ENCODE assay signal across 9 mouse cellular contexts in the genomic region with DNA sequence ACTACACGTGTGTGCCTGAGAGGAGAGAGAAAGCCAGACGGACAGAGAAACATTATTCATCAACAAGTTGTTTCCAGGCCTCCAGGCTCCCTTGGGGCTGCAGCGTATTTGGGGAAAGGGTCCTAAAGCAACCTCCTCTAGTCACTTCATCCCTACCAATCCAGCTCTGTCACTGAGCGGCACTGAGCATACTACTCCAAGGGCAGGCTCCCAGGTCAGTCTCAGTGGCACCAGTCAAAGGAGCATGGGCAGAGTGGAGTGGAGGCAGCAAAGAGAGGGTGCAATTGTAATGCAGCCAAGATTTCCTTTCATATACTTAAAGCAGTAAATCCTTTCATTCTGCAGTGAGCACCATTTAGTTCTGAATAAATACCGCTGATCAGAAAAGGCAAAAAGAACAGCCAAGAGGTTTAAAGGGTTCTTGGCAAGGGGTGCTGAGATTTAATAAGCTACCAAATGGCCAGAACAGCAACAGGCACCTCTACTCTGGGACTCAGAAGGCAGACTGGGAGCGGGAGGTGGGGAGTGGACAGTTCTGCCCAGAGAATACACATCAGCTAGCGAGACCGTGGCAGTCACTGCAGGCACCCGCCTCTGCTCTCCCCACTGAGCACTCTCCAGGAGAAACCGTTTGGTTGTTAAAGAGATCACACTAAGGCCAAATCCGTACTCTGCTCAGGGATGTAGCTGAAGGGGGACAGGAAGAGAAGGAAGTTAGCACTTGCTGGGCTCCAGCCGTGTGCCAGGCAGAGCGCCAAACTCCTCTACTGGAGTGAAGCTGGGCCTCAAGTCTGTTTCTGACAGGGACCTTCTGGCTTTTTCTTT. TPM values are rescaled to one million over a fixed set of nuclear protein-coding genes. Genes with fewer than 3 reads are reported as not detected.
DNase-seq lines count a peak whose midpoint lies in the region; ATAC-seq and TF ChIP-seq lines count a peak whose summit lies in the region.
"Had no signal": no experiment of that assay in that cellular context is flagged by ENCODE, and none has a peak within 500 bp of the region (broad histone marks: within the 10 kb centered on the region; RNA-seq: fewer than 3 reads in every experiment).

No protein-coding gene starts in this region.

- TF ChIP-seq CTCF in gastrocnemius, adult 2 months (IDR thresholded peaks at IDR 0.05) = no peak
- no peak for TF ChIP-seq CTCF in MEL (IDR thresholded peaks at IDR 0.05 in 2 of 3, conservative IDR thresholded peaks at IDR 0.05 in 1 of 3; ENCODE audit: control insufficient read depth in 1 of 3, insufficient read depth in 1 of 3, low read depth in 2 of 3, low read length in 3 of 3, poor library complexity in 1 of 3, severe bottlenecking in 1 of 3)

- H3K4me1 ChIP-seq in MEL (ENCODE audit: control insufficient read depth in 1 of 2, insufficient read depth in 2 of 2, low read length in 2 of 2) = no peaks in the 10 kb centered on the region
- H3K4me1 ChIP-seq in forebrain, embryonic 16.5 days (replicated peaks; ENCODE audit: control insufficient read depth, insufficient read depth, low read length) = peaks cover 12% of the 10 kb centered on the region
- peaks cover 7% of the 10 kb centered on the region; the same call in 1 of the 2 replicates for H3K4me1 ChIP-seq in stomach, embryonic 15.5 days

- H3K36me3 ChIP-seq in MEL (ENCODE audit: control insufficient read depth in 1 of 2, insufficient read depth in 2 of 2, low read length in 2 of 2) = peaks cover 0 to 2% of the 10 kb centered on the region in 2 experiments; a peak in 1 of 4 replicates
- H3K36me3 ChIP-seq in forebrain, embryonic 16.5 days (ENCODE audit: control insufficient read depth, insufficient read depth) = no peaks in the 10 kb centered on the region
- no peaks in the 10 kb centered on the region for H3K36me3 ChIP-seq in stomach, embryonic 15.5 days

- TF ChIP-seq POLR2A in MEL (IDR thresholded peaks at IDR 0.05; ENCODE audit: control insufficient read depth in 1 of 2, insufficient read depth in 1 of 2, low read depth in 1 of 2, low read length in 2 of 2, poor library complexity in 1 of 2) = no peak

- H3K79me2 ChIP-seq in MEL (ENCODE audit: control insufficient read depth, insufficient read depth, low read length, poor library complexity) = no peaks in the 10 kb centered on the region

- no peak overlapping the region for H3K9ac ChIP-seq in MEL (ENCODE audit: control insufficient read depth, low read depth, low read length, poor library complexity, severe bottlenecking)
- H3K9ac ChIP-seq in forebrain, embryonic 16.5 days (replicated peaks; ENCODE audit: low read depth, low read length) = no peak overlapping the region
- H3K9ac ChIP-seq in stomach, embryonic 15.5 days = no peak overlapping the region; the same call in 1 of the 2 replicates

- TF ChIP-seq EP300 in MEL (IDR thresholded peaks at IDR 0.05; ENCODE audit: low read depth in 1 of 2, low read length in 2 of 2) = no peak

- ATAC-seq in forebrain, embryonic 16.5 days = peak; percentile 51
- ATAC-seq in stomach, embryonic 15.5 days (ENCODE audit: insufficient read depth, low FRiP score, low read depth) = no peak
- no peak for ATAC-seq in megakaryocyte-erythroid progenitor cell, adult 5-6 weeks (replicated peaks; ENCODE audit: low FRiP score, low TSS enrichment, poor library complexity, severe bottlenecking)
- ATAC-seq in CD4-positive, CD25-positive, alpha-beta regulatory T cell, adult 4 months = no peak

- no peak for TF ChIP-seq RAD21 in MEL (IDR thresholded peaks at IDR 0.05; ENCODE audit: low read depth, low read length)

- intact Hi-C loops in gastrocnemius, adult 2 months (cut with DNase I) = loop anchor here (5.0 kb wide), 1 partner anchor 178 kb away; no protein-coding TSS in a partner anchor
- intact Hi-C loops in left cerebral cortex, postnatal 25 days (cut with DNase I) = no loop called here

- H3K27me3 ChIP-seq in MEL (ENCODE audit: control insufficient read depth in 1 of 2, insufficient read depth in 2 of 2, low read length in 2 of 2) = no peaks in the 10 kb centered on the region
- H3K27me3 ChIP-seq in forebrain, embryonic 16.5 days (replicated peaks; ENCODE audit: control insufficient read depth, insufficient read depth, low read length) = no peaks in the 10 kb centered on the region
- H3K27me3 ChIP-seq in stomach, embryonic 15.5 days (replicated peaks) = no peaks in the 10 kb centered on the region

- peak overlapping the region; percentile 46 for H3K27ac ChIP-seq in gastrocnemius, adult 2 months
- H3K27ac ChIP-seq in MEL (ENCODE audit: control insufficient read depth, low read depth, low read length) = no peak overlapping the region
- H3K27ac ChIP-seq in forebrain, embryonic 16.5 days (ENCODE audit: low read length) = peak overlapping the region; percentile 39
- peak overlapping the region; percentile 8 for H3K27ac ChIP-seq in stomach, embryonic 15.5 days

- H3K4me2 ChIP-seq in forebrain, embryonic 16.5 days (ENCODE audit: low read length) = no peak overlapping the region
- H3K4me2 ChIP-seq in stomach, embryonic 15.5 days = no peak overlapping the region

- H3K9me3 ChIP-seq in MEL (replicated peaks; ENCODE audit: insufficient read depth, low read length) = no peaks in the 10 kb centered on the region
- no peaks in the 10 kb centered on the region for H3K9me3 ChIP-seq in forebrain, embryonic 16.5 days (ENCODE audit: control insufficient read depth, low read length)
- no peaks in the 10 kb centered on the region for H3K9me3 ChIP-seq in stomach, embryonic 15.5 days

- no peak overlapping the region for H3K4me3 ChIP-seq in gastrocnemius, adult 2 months
- no peak overlapping the region for H3K4me3 ChIP-seq in MEL (ENCODE audit: control insufficient read depth in 1 of 2, insufficient read depth in 1 of 2, low read depth in 2 of 2, low read length in 2 of 2)
- no peak overlapping the region for H3K4me3 ChIP-seq in forebrain, embryonic 16.5 days (replicated peaks; ENCODE audit: low read length)
- no peak overlapping the region for H3K4me3 ChIP-seq in stomach, embryonic 15.5 days (replicated peaks)

- 29% methylated on average over 13 of the region's 13 CpGs for WGBS in forebrain, embryonic 16.5 days
- WGBS in stomach, embryonic 15.5 days = 54% methylated on average over 13 of the region's 13 CpGs

- peak; percentile 64 for DNase-seq in gastrocnemius, adult 2 months
- no peak for DNase-seq in gastrocnemius, postnatal 25 days
- DNase-seq in MEL (ENCODE audit: low read depth, low spot score) = peak; percentile 39
- DNase-seq in left cerebral cortex, postnatal 25 days (ENCODE audit: low spot score in 2 of 2) = peak; percentile 35 to 58

TF ChIP-seq in MEL, 35 proteins besides CTCF, POLR2A, EP300 and RAD21 (continues in another document):
- TF ChIP-seq KAT2A (conservative IDR thresholded peaks at IDR 0.05; ENCODE audit: low read depth, low read length) (no peak), USF2 (IDR thresholded peaks at IDR 0.05; ENCODE audit: borderline replicate concordance in 1 of 2, insufficient read depth in 1 of 2, low read depth in 1 of 2, low read length in 2 of 2) (no peak), MAX (IDR thresholded peaks at IDR 0.05; ENCODE audit: low read length) (no peak), TCF12 (IDR thresholded peaks at IDR 0.05; ENCODE audit: low read depth, low read length) (no peak), GATA1 (IDR thresholded peaks at IDR 0.05; ENCODE audit: low read depth, low read length) (no peak), CHD1 (IDR thresholded peaks at IDR 0.05; ENCODE audit: low read depth, low read length) (no peak), MYC (IDR thresholded peaks at IDR 0.05; ENCODE audit: low read depth, low read length) (no peak)

RNA-seq across cellular contexts. Expression of a gene that starts 19.8 kb away (rescaled TPM):
- 100 to 1,000 TPM; 152 to 211 TPM for total RNA-seq in gastrocnemius, adult 2 months (2021)
- 100 to 1,000 TPM; 100 to 119 TPM for total RNA-seq in gastrocnemius, postnatal 25 days (2021)
- total RNA-seq in MEL (2012; rRNA removed) = 68.4 and 80.2 TPM in 2 replicates
- polyA plus RNA-seq in MEL (2012; ENCODE audit: insufficient read depth in 1 of 2, insufficient read length in 2 of 2, low read depth in 1 of 2, low replicate concordance in 2 of 2, missing spikeins in 1 of 2) = 10 to 100 TPM in 1 of 2 experiments, not detected in 1; 73.1 TPM
- 77.5 and 77.7 TPM in 2 replicates for polyA plus RNA-seq in forebrain, embryonic 16.5 days (2015; fragmentation: Nextera tagmentation; extraction: Ambion mirVana)
- 10 to 100 TPM; 71.8 to 74.1 TPM for total RNA-seq in left cerebral cortex, postnatal 25 days (2021)
- polyA plus RNA-seq in stomach, embryonic 15.5 days (2015; fragmentation: Nextera tagmentation; extraction: Ambion mirVana) = 71.4 and 80.2 TPM in 2 replicates
- total RNA-seq in megakaryocyte-erythroid progenitor cell, adult 5-6 weeks (2014; fragmentation: Nextera tagmentation) = 49.6 and 63.7 TPM in 2 replicates
- total RNA-seq in megakaryocyte-erythroid progenitor cell, adult 5-6 weeks (2017) = 30.9 and 37.1 TPM in 2 replicates
- 100 to 1,000 TPM in 1 of 2 experiments, 10 to 100 TPM in 1; 87.2 to 143 TPM for polyA plus RNA-seq in CD4-positive, CD25-positive, alpha-beta regulatory T cell, adult 4 months (2017; shearing (Covaris generic))

RNA-seq across cellular contexts. Expression of a gene that starts 28.8 kb away (rescaled TPM):
- 100 to 1,000 TPM; 375 to 428 TPM for total RNA-seq in gastrocnemius, adult 2 months (2021)
- 100 to 1,000 TPM; 265 to 364 TPM for total RNA-seq in gastrocnemius, postnatal 25 days (2021)
- 3.4 and 4.1 TPM in 2 replicates for total RNA-seq in MEL (2012; rRNA removed)
- 1 to 10 TPM in 1 of 2 experiments, not detected in 1; 6.7 TPM for polyA plus RNA-seq in MEL (2012; ENCODE audit: insufficient read depth in 1 of 2, insufficient read length in 2 of 2, low read depth in 1 of 2, low replicate concordance in 2 of 2, missing spikeins in 1 of 2)
- 19.2 and 20.4 TPM in 2 replicates for polyA plus RNA-seq in forebrain, embryonic 16.5 days (2015; fragmentation: Nextera tagmentation; extraction: Ambion mirVana)
- total RNA-seq in left cerebral cortex, postnatal 25 days (2021) = 10 to 100 TPM; 33.6 to 40.5 TPM
- 42.8 and 43.8 TPM in 2 replicates for polyA plus RNA-seq in stomach, embryonic 15.5 days (2015; fragmentation: Nextera tagmentation; extraction: Ambion mirVana)
- 0.25 TPM in 1 of 2 replicates, not detected in the other for total RNA-seq in megakaryocyte-erythroid progenitor cell, adult 5-6 weeks (2014; fragmentation: Nextera tagmentation)
- not detected in 2 replicates for total RNA-seq in megakaryocyte-erythroid progenitor cell, adult 5-6 weeks (2017)
- 1 to 10 TPM in 1 of 2 experiments, under 1 TPM in 1; 0.69 to 1.4 TPM for polyA plus RNA-seq in CD4-positive, CD25-positive, alpha-beta regulatory T cell, adult 4 months (2017; shearing (Covaris generic))
- total RNA-seq: common myeloid progenitor, adult 5-6 weeks had no signal

RNA-seq across cellular contexts. Expression of a gene that starts 47.8 kb away (rescaled TPM):
- 1 to 10 TPM; 2.6 to 2.8 TPM for total RNA-seq in gastrocnemius, adult 2 months (2021)
- total RNA-seq in gastrocnemius, postnatal 25 days (2021) = 1 to 10 TPM; 2.2 to 2.6 TPM
- 7.0 and 8.4 TPM in 2 replicates for total RNA-seq in MEL (2012; rRNA removed)
- 10 to 100 TPM in 1 of 2 experiments, not detected in 1; 12.6 TPM for polyA plus RNA-seq in MEL (2012; ENCODE audit: insufficient read depth in 1 of 2, insufficient read length in 2 of 2, low read depth in 1 of 2, low replicate concordance in 2 of 2, missing spikeins in 1 of 2)
- polyA plus RNA-seq in forebrain, embryonic 16.5 days (2015; fragmentation: Nextera tagmentation; extraction: Ambion mirVana) = 16.6 and 17.0 TPM in 2 replicates
- total RNA-seq in left cerebral cortex, postnatal 25 days (2021) = 10 to 100 TPM; 10.6 to 11.9 TPM
- polyA plus RNA-seq in stomach, embryonic 15.5 days (2015; fragmentation: Nextera tagmentation; extraction: Ambion mirVana) = 18.2 and 18.5 TPM in 2 replicates
- total RNA-seq in megakaryocyte-erythroid progenitor cell, adult 5-6 weeks (2014; fragmentation: Nextera tagmentation) = 16.9 and 32.3 TPM in 2 replicates
- total RNA-seq in megakaryocyte-erythroid progenitor cell, adult 5-6 weeks (2017) = 7.8 and 10.3 TPM in 2 replicates
- 10 to 100 TPM; 79.4 to 79.5 TPM for polyA plus RNA-seq in CD4-positive, CD25-positive, alpha-beta regulatory T cell, adult 4 months (2017; shearing (Covaris generic))

Comparison
In these comparisons a context has a peak if more than half of its experiments do, and no peak if none do; other contexts are left out.
1. RNA of a gene that starts 28.8 kb away (total RNA-seq): 375 to 428 TPM in gastrocnemius, adult 2 months and 265 to 364 TPM in gastrocnemius, postnatal 25 days; 33.6 to 40.5 TPM in left cerebral cortex, postnatal 25 days, 3.4 to 4.1 TPM in MEL and 0.25 TPM in megakaryocyte-erythroid progenitor cell, adult 5-6 weeks; every median in the first group is over 4 times any median in the second.